Mouse (Mus musculus) right cerebral cortex, postnatal 14 days (tissue): ENCODE measurements at regions not wholly inside any gene's neighbourhood (a gene's known extent, or its start where the extent isn't known, plus 50 kb on each side); places are given as distances from the start of the nearest gene placed in this dataset.

Experiments
- DNase-seq: peaks from one replicate; pipeline ENCODE4 v3.0.0; 2022

DNA sequence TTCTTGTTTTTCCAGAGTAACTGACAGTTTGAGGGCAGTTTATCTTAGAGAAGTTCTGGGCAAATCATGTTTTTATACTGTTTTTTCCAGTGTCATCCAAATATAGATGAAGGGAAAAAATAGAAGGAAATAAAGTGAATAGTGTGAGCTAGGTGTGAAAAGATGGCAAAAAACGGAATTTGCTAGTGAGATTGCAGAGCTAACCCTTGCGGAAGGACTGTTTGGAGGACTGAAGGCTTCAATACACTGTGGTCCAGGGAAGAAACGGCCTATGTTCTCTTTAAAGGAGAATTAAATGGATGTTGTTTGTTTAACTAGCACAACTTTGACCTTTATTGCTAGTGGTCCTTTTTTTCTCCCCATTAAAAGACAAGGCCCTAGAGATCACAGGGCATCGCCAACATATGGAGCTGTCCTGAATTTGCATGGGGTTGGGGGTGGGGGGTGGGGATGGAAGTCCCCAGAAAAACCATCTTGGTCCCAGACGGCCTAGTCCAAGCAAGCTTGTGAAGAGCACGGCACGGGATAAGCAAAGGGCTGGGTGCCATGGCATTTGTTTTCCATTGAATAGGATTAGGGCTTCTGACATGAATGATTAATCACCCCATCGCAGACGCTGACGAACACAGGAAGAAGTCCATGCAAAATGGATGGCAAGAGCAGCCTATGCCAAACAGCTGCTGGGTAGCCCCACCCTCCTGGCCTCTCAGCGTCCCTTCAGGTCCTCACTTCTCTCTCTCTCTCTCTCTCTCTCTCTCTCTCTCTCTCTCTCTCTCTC, 480.0 kb downstream of the Nuf2 start:
- no peak for DNase-seq

- DNase-seq: no peak
These were observed 481.4 kb downstream of the Nuf2 start for GRCm38 (mm10) chr1:169049846-169050245.

GRCm38 (mm10) chr1:169046791-169047525, 484.3 kb downstream of the Nuf2 start:
- DNase-seq: no peak

DNA sequence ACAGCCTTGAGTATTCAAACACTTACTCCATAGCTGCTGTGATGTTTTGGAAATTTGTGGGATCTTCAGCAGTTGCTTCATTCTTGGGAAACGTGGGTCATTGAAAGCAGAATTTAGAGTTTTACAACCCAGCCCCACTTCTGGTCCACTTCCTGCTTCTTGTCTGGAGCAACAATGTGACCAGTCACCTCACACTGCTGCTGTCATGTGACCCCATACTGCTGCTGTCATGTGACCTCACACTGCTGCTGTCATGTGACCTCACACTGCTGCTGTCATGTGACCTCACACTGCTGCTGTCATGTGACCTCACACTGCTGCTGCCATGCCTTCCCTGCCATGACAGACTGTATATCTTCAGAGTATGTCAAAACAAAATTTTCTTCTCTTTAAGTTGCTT, 497.7 kb downstream of the Nuf2 start:
- no peak for DNase-seq

DNA sequence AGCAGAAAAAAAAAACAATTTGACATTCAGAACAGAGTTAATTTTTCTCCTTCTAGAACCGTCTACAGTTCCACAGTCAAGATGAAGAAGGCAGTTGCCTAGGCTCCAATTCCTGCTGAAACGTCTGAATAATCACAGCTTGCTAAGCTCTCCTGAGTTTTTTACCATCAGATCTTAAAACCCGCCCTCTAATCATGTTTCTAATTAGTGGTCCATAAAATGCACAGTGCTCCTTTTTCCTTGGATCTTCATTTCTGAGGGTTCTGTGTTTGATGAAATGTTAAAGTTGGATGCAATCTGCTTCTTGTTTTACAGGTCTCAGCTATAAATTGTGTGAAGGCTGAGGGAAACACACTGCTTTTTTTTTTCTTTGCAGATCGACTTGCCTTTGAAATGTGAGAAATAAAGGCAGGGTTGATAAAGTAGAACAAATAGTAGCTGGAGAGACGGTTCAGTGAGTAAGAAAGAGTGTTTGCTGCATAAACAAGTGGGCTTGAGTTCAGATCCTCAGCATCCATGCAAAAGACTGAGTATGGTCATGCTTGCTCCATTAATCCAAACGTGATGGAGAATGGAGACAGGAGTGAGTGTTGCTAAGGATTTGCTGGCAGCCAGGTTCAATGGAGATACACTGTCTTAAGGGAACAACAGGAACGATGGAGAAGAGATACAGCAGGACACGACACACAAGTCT, 499.3 kb downstream of the Nuf2 start:
- no peak for DNase-seq

- no peak for DNase-seq
These were observed 503.6 kb downstream of the Nuf2 start for GRCm38 (mm10) chr1:169027706-169028105.

DNA sequence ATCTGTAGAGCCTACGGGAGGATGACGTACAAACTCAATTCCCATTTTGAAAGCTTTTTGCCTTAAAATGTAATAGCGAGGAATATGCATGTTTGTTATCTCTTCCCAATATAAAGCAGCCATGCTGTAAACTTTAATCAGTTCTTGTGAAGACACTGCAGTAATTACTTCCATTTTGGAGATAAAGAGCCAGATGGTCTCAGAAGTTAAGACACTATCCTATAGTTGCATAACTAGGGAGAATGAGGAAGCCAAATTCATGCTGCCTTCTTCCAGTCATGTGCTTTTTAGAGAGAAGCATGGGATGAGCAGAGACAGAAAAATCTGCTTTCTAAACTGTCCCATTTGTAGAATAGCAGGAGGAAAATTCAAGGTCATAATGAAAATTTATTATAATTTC, 504.0 kb downstream of the Nuf2 start:
- no peak for DNase-seq

- DNase-seq: no peak
These were observed 506.7 kb downstream of the Nuf2 start for GRCm38 (mm10) chr1:169024531-169024930.

DNA sequence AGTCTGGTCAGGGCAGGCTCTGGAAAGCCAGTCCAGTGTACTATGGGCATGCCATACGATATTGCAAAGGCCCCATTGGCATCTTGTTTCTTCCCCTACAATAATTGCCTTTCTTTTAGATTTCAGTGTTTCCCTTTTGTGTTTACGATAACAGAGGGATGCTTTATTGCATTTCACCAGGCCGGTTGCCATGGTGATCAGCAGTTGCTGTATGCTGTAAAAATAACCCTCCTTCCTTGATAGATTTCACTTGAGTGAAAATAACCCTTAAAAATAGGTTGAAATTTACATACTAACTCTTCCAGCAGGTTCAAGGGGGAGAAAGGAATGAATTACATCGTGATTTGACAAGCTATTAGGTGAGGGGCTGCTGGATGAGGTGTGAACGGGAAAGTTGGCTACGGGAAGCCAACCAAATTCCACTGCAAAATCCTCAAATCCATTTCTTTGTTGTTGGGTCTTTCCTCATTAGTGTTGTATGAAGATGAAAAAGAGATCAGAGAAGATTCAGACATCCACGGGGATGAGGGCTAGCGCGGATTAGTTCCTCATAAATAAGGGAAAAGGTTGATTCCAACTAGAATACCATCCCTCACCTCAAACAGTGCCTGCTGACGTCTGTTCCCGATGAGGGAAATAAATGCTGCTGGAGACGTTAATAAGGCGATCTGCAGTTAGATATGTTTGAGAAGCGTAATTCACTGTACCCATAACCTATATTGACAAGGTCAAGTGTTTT, 539.6 kb downstream of the Nuf2 start:
- peak; percentile 57 for DNase-seq

GRCm38 (mm10) chr1:168975037-168975698, 543.1 kb upstream of the Pbx1 start:
- no peak for DNase-seq

DNA sequence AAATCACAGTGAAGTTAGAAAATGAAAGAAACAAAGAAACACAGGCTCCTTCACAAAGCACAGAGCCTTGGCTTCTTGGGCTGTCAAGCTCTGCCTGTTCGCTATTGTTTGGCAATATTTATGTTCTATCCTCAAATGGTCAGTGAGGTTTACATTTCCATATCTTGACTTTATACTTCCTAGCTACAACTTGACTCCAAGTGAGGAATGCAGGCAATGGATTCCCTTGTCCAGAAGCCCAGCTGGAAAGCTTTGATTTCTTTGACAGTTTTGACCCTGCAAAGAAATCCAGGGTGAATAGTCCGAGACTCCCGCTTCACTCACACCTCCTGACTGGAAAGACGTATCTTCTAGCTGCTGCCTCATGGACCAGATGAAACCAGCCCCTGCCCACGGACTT, 537.3 kb upstream of the Pbx1 start:
- peak; percentile 6 for DNase-seq

DNA sequence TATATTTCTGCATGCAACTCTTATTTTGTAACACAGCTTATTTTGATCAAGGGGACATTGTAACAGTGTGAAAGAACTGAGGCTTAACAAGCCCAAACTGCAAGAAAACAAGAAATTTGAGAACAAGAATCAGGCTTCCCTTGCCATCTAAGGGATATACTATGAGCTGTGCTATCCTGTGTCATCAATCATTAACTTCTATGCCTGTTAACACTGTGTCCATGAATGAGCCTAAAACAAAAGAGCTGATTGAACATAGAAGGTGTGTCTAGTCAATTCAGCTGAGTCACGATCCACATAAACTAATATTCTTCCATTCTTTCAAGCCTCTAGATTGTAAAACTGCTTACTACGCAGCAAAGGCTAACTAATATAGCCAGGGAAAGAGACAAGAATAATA, 535.3 kb upstream of the Pbx1 start:
- no peak for DNase-seq

DNA sequence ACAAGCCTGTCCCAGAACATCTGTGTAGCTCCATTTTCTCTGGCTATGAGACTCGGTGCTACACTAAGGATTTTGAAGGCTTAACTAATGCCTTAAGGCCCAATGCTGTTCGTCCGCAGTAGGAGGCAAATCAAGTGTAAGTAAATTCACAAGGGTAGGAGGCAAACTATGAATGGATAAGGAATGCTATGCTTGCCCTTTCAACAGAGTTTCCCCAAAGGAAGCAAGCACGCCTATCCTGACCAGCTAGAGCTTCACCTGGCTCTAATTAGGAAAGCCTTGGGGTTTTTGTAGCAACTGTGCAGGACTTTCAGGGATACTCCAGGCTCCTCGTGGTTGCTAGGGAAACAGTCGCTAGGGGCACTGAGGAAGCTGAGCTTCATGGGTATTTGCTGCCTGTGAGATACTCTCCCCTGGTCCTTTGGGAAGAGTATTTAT, 532.4 kb upstream of the Pbx1 start:
- no peak for DNase-seq

- no peak for DNase-seq
These were observed 518.9 kb upstream of the Pbx1 start for GRCm38 (mm10) chr1:168950947-168951346.

DNA sequence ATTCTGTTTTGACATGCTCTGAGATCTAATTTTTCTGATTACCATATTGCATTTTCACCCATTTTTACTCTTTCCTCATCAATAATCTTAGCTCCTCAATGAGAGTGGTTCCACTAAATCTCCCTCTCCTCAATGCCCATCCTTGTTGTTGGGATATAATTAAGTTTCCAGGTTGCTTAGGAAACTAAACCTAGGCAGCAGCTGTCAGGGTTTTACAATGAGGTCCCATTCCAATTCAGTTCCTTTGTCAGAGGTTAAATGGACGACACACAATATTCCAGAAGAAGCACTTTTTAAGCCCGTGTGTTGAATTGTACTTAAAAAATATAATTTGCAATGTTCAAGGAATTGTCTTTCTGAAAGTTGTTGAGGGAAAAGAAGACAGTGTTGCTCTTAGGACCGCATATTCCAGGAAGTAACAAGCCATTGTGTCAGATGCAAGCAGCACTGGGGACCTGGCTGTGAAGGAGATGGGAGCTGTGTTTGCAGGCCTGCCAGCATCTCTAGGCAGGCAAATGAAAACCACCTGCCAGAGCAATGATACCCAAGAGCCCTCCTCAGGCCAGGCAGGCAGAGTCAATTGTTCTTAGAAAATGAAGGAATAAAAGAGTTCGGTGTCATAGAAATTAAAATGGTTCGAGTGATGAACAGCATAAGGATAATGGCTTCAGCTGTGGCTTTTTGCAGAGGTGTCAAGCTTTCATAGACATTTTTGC, 492.2 kb upstream of the Pbx1 start:
- DNase-seq: no peak

GRCm38 (mm10) chr1:168918331-168919076, 486.4 kb upstream of the Pbx1 start:
- DNase-seq: no peak

GRCm38 (mm10) chr1:168908684-168909175, 476.7 kb upstream of the Pbx1 start:
- no peak for DNase-seq

DNA sequence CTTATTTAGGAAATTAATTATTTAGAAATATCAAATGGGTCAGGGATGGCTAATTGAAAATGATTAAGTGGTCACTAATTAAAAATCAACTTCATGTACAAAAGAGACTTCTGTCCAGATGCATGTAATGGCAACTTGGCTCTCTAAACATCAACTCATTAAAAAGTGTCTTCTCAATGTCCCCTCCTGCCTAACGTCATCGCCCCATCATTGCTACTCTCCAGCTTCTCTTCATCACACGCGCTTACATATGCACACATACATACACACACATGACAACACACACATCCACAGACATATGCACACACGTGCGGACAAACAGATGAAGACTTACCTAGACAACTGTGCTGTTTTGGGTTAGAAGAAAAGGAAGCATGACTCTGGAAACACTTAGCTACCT, 476.1 kb upstream of the Pbx1 start:
- no peak for DNase-seq

GRCm38 (mm10) chr1:168898483-168898882, 466.4 kb upstream of the Pbx1 start:
- no peak for DNase-seq

DNA sequence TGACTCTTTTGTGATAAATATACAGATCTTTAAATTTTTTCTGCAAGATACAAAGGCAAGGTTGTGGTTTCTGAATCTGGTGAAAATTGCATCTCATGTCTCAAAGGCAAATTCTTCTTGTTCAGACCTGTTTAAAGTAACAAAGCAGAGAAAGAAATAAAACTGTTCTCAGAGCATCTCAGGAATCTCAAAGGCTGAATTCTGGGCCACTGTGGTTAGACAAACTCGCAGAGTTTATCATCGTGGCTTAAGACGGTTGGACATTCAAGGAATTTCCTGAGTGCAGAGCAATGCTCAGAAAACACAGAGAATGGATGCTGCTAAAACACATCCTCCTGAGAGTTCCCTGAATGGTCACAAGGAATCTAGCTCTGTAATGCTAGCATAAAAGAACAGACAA, 429.5 kb upstream of the Pbx1 start:
- no peak for DNase-seq

GRCm38 (mm10) chr1:168823184-168823583, 391.1 kb upstream of the Pbx1 start:
- DNase-seq: no peak
